Mouse (Mus musculus): Measurements from ENCODE around the gene Cdc5l.
"Not testable (repeated sequence)": the region's sequence is repeated elsewhere in the genome, so short reads cannot be mapped to it uniquely, and the experiment has no call there.

The Cdc5l gene

GRCm38 (mm10) chr17:45445923-45446322 is 12.4 kb upstream of the Cdc5l start:
- no peak for DNase-seq (ENCODE audit: low read depth in 1 of 2, low spot score in 2 of 2)

GRCm38 (mm10) chr17:45434262-45434590 is 689 bp upstream of the Cdc5l start:
- no peak for DNase-seq (ENCODE audit: low read depth in 1 of 2, low spot score in 2 of 2)

GRCm38 (mm10) chr17:45432706-45433398 is 685 bp downstream of the Cdc5l start:
- no peak for DNase-seq (ENCODE audit: low read depth in 1 of 2, low spot score in 2 of 2)

- DNase-seq (ENCODE audit: low read depth in 1 of 2, low spot score in 2 of 2), result no peak
These were observed 1.5 kb downstream of the Cdc5l start for GRCm38 (mm10) chr17:45432007-45432406.

GRCm38 (mm10) chr17:45417387-45417786 is 16.1 kb downstream of the Cdc5l start:
- no peak for DNase-seq (ENCODE audit: low read depth in 1 of 2, low spot score in 2 of 2)

- not testable (repeated sequence) for DNase-seq (ENCODE audit: low read depth in 1 of 2, low spot score in 2 of 2)
These were observed 21.9 kb downstream of the Cdc5l start for GRCm38 (mm10) chr17:45411617-45412016.

GRCm38 (mm10) chr17:45408719-45409118 is 24.8 kb downstream of the Cdc5l start:
- no peak for DNase-seq (ENCODE audit: low read depth in 1 of 2, low spot score in 2 of 2)

GRCm38 (mm10) chr17:45406281-45406680 is 27.3 kb downstream of the Cdc5l start:
- no peak for DNase-seq (ENCODE audit: low read depth in 1 of 2, low spot score in 2 of 2)

- no peak for DNase-seq (ENCODE audit: low read depth in 1 of 2, low spot score in 2 of 2)
These were observed 30.3 kb downstream of the Cdc5l start for GRCm38 (mm10) chr17:45403207-45403606.

GRCm38 (mm10) chr17:45402601-45403000 is 30.9 kb downstream of the Cdc5l start:
- no peak for DNase-seq (ENCODE audit: low read depth in 1 of 2, low spot score in 2 of 2)

GRCm38 (mm10) chr17:45402126-45402525 is 31.4 kb downstream of the Cdc5l start:
- no peak for DNase-seq (ENCODE audit: low read depth in 1 of 2, low spot score in 2 of 2)

GRCm38 (mm10) chr17:45401126-45401905 is 32.2 kb downstream of the Cdc5l start:
- DNase-seq (ENCODE audit: low read depth in 1 of 2, low spot score in 2 of 2), result no peak

- DNase-seq (ENCODE audit: low read depth in 1 of 2, low spot score in 2 of 2), result no peak
These were observed 35.5 kb downstream of the Cdc5l start for GRCm38 (mm10) chr17:45398021-45398420.

- no peak for DNase-seq (ENCODE audit: low read depth in 1 of 2, low spot score in 2 of 2)
These were observed 36.0 kb downstream of the Cdc5l start for GRCm38 (mm10) chr17:45397541-45397940.

- DNase-seq (ENCODE audit: low read depth in 1 of 2, low spot score in 2 of 2), result no peak
These were observed 38.9 kb downstream of the Cdc5l start for GRCm38 (mm10) chr17:45394612-45395011.

- DNase-seq (ENCODE audit: low read depth in 1 of 2, low spot score in 2 of 2), result no peak
These were observed 39.8 kb downstream of the Cdc5l start for GRCm38 (mm10) chr17:45393765-45394164.

- no peak for DNase-seq (ENCODE audit: low read depth in 1 of 2, low spot score in 2 of 2)
These were observed 43.6 kb downstream of the Cdc5l start for GRCm38 (mm10) chr17:45389896-45390295.

- no peak for DNase-seq (ENCODE audit: low read depth in 1 of 2, low spot score in 2 of 2)
These were observed 46.6 kb downstream of the Cdc5l start for GRCm38 (mm10) chr17:45386986-45387385.

- no peak for DNase-seq (ENCODE audit: low read depth in 1 of 2, low spot score in 2 of 2)
These were observed 50.2 kb downstream of the Cdc5l start for GRCm38 (mm10) chr17:45383305-45383704.

GRCm38 (mm10) chr17:45379271-45379784 is 54.2 kb downstream of the Cdc5l start:
- no peak for DNase-seq (ENCODE audit: low read depth in 1 of 2, low spot score in 2 of 2)

GRCm38 (mm10) chr17:45377323-45377722 is 56.2 kb downstream of the Cdc5l start:
- no peak for DNase-seq (ENCODE audit: low read depth in 1 of 2, low spot score in 2 of 2)

GRCm38 (mm10) chr17:45373987-45374608 is 59.4 kb downstream of the Cdc5l start:
- DNase-seq (ENCODE audit: low read depth in 1 of 2, low spot score in 2 of 2), result peak in 1 of 2 experiments; percentile 25
